Mouse (Mus musculus) CH12.LX (cell line): ENCODE data around the gene Bsn. TPM values are rescaled to one million over a fixed set of nuclear protein-coding genes. Genes with fewer than 3 reads are reported as not detected.

Source experiments
- DNase-seq: peaks from one replicate; pipeline ENCODE4 v3.0.0-alpha.2; 2013; ENCODE audit errors: extremely low read depth
- H3K27ac ChIP-seq: 2 replicates; pipeline ENCODE4 v1.5.1; 2012; ENCODE audit warnings: low read depth, mild to moderate bottlenecking, control low read depth, moderate library complexity; ENCODE audit not compliant: insufficient read depth
- H3K27me3 ChIP-seq: replicated peaks from 2 replicates; pipeline ENCODE3; 2012; ENCODE audit warnings: inconsistent platforms
- H3K36me3 ChIP-seq, 2 experiments: replicated peaks in 1 of 2; 2 replicates each; pipeline versions ENCODE3 to v1.6.1; 2012; ENCODE audit warnings: inconsistent platforms in 1 of 2, low read length in 1 of 2, mild to moderate bottlenecking in 1 of 2, mixed read lengths in 1 of 2, moderate library complexity in 1 of 2; ENCODE audit not compliant: control insufficient read depth in 1 of 2, insufficient read depth in 1 of 2
- H3K4me1 ChIP-seq, 2 experiments: 2 replicates each; pipeline ENCODE4 v1.6.1; 2012; ENCODE audit warnings: inconsistent platforms in 1 of 2, moderate library complexity in 1 of 2; ENCODE audit not compliant: insufficient read depth in 2 of 2, control insufficient read depth in 1 of 2
- H3K4me2 ChIP-seq: 2 replicates; pipeline ENCODE4 v1.6.1; 2012; ENCODE audit warnings: low read depth, mild to moderate bottlenecking, control low read depth; ENCODE audit not compliant: poor library complexity, insufficient read depth, severe bottlenecking
- H3K4me3 ChIP-seq, 3 experiments: fragments of 150-350 bp in 1 of 3; sonication (generic) in 1 of 3; replicated peaks in 1 of 3; 2 replicates each; pipeline versions ENCODE3 to v1.5.1; 2011 to 2012; ENCODE audit warnings: low read depth in 2 of 3, low read length in 2 of 3, mild to moderate bottlenecking in 2 of 3, moderate library complexity in 2 of 3, control low read depth in 1 of 3, improper control_type of control experiment in 1 of 3, inconsistent platforms in 1 of 3, mixed read lengths in 1 of 3; ENCODE audit not compliant: poor library complexity in 1 of 3
- H3K79me2 ChIP-seq: replicated peaks from 2 replicates; pipeline ENCODE4 v1.6.1; 2012; ENCODE audit warnings: mild to moderate bottlenecking, moderate library complexity; ENCODE audit not compliant: control insufficient read depth, poor library complexity, insufficient read depth, severe bottlenecking; ENCODE audit errors: extremely low read depth
- H3K9ac ChIP-seq: 2 replicates; pipeline ENCODE4 v1.6.1; 2012; ENCODE audit warnings: low read depth, mild to moderate bottlenecking, control low read depth, moderate library complexity; ENCODE audit not compliant: insufficient read depth
- H3K9me3 ChIP-seq: replicated peaks from 2 replicates; pipeline ENCODE3; 2012; ENCODE audit warnings: low read length, inconsistent platforms, mixed read lengths
- BHLHE40 ChIP-seq: IDR thresholded peaks from 2 replicates; pipeline ENCODE4 v1.6.1; 2011; ENCODE audit warnings: mild to moderate bottlenecking, low read depth, low read length, improper control_type of control experiment
- CHD2 ChIP-seq: IDR thresholded peaks from 2 replicates; pipeline ENCODE4 v1.6.1; 2011; ENCODE audit warnings: low read length, improper control_type of control experiment
- E2F4 ChIP-seq: IDR thresholded peaks from 2 replicates; pipeline ENCODE4 v1.6.1; 2011; ENCODE audit warnings: low read depth, low read length, improper control_type of control experiment; ENCODE audit not compliant: insufficient replicate concordance
- ELF1 ChIP-seq: IDR thresholded peaks from 2 replicates; pipeline ENCODE4 v1.6.1; 2014; ENCODE audit warnings: low read depth, mild to moderate bottlenecking, inconsistent platforms, low read length, improper control_type of control experiment
- EP300 ChIP-seq: IDR thresholded peaks from 2 replicates; pipeline ENCODE4 v1.6.1; 2011; ENCODE audit warnings: low read length, improper control_type of control experiment
- HCFC1 ChIP-seq: IDR thresholded peaks from 2 replicates; pipeline ENCODE4 v1.6.1; 2012; ENCODE audit warnings: low read depth, mild to moderate bottlenecking, inconsistent platforms, low read length, improper control_type of control experiment
- JUND ChIP-seq: conservative IDR thresholded peaks from 2 replicates; pipeline ENCODE4 v1.6.1; 2011; ENCODE audit warnings: low read depth, low read length, improper control_type of control experiment
- KAT2A ChIP-seq: IDR thresholded peaks from 2 replicates; pipeline ENCODE4 v1.6.1; 2012; ENCODE audit warnings: low read length, improper control_type of control experiment, inconsistent platforms; ENCODE audit not compliant: insufficient replicate concordance
- MAX ChIP-seq: IDR thresholded peaks from 2 replicates; pipeline ENCODE4 v1.6.1; 2011; ENCODE audit warnings: low read length, improper control_type of control experiment
- MEF2A ChIP-seq: IDR thresholded peaks from 2 replicates; pipeline ENCODE4 v1.6.1; 2014; ENCODE audit warnings: low read depth, mild to moderate bottlenecking, inconsistent platforms, low read length, improper control_type of control experiment, borderline replicate concordance
- MYC ChIP-seq: IDR thresholded peaks from 2 replicates; pipeline ENCODE4 v1.6.1; 2011; ENCODE audit warnings: low read depth, mild to moderate bottlenecking, improper control_type of control experiment, low read length
- NRF1 ChIP-seq: IDR thresholded peaks from 2 replicates; pipeline ENCODE4 v1.6.1; 2014; ENCODE audit warnings: low read depth, mild to moderate bottlenecking, inconsistent platforms, low read length, improper control_type of control experiment, moderate library complexity
- PAX5 ChIP-seq: IDR thresholded peaks from 2 replicates; pipeline ENCODE4 v1.6.1; 2012; ENCODE audit warnings: low read length, inconsistent platforms, mixed read lengths
- RCOR1 ChIP-seq: conservative IDR thresholded peaks from 2 replicates; pipeline ENCODE4 v1.6.1; 2012; ENCODE audit warnings: low read depth, mild to moderate bottlenecking, inconsistent platforms, low read length, improper control_type of control experiment
- SIN3A ChIP-seq: IDR thresholded peaks from 2 replicates; pipeline ENCODE4 v1.6.1; 2012; ENCODE audit warnings: low read length, improper control_type of control experiment, inconsistent platforms
- TCF12 ChIP-seq: IDR thresholded peaks from 2 replicates; pipeline ENCODE4 v1.6.1; 2014; ENCODE audit warnings: low read depth, mild to moderate bottlenecking, inconsistent platforms, low read length, improper control_type of control experiment
- USF2 ChIP-seq: conservative IDR thresholded peaks from 2 replicates; pipeline ENCODE4 v1.6.1; 2011; ENCODE audit warnings: low read depth, low read length, improper control_type of control experiment
- ZC3H11A ChIP-seq: IDR thresholded peaks from 2 replicates; pipeline ENCODE4 v1.6.1; 2012; ENCODE audit warnings: low read depth, mild to moderate bottlenecking, inconsistent platforms, low read length, improper control_type of control experiment
- ZKSCAN1 ChIP-seq: IDR thresholded peaks from 2 replicates; pipeline ENCODE4 v1.6.1; 2012; ENCODE audit warnings: low read depth, inconsistent platforms, low read length, improper control_type of control experiment, borderline replicate concordance
- ZMIZ1 ChIP-seq: IDR thresholded peaks from 2 replicates; pipeline ENCODE4 v1.6.1; 2012; ENCODE audit warnings: low read depth, mild to moderate bottlenecking, inconsistent platforms, low read length, improper control_type of control experiment
- dilution Hi-C: fragments of 300-500 bp; cut with MboI; formaldehyde crosslinking; loops from 2 replicates; pipeline ENCODE4 v1.14.3; 2020; ENCODE audit warnings: low sequenced_read_pairs; ENCODE audit not compliant: extremely low pct_unique_long_range_greater_than_20kb, extremely low pct_ligation_motif_present
- in situ Hi-C: fragments of 300-500 bp; cut with MboI; formaldehyde crosslinking; loops from 3 replicates; pipeline ENCODE4 v1.14.3; 2019; ENCODE audit warnings: low sequenced_read_pairs, low pct_ligation_motif_present, low pct_unique_long_range_greater_than_20kb, mixed read lengths
- polyA plus RNA-seq: library from polyadenylated mRNA; unstranded; fragments of >175 nt; gene quantifications from 2 replicates; pipeline ENCODE4 v1.2.1, GENCODE M21; 2012; ENCODE audit warnings: low read depth; ENCODE audit not compliant: insufficient read length
- total RNA-seq, 2 experiments: library from RNA; depleted of rRNA; stranded (reverse); fragments of 300-350 nt in 1 of 2; fragments of >200 nt in 1 of 2; gene quantifications; 2 replicates each; pipeline ENCODE4 v1.2.3; 2012 to 2014

Gene Bsn
- total and polyA plus RNA-seq, 3 experiments, result 3.6 to 7.8 (median 4.4) TPM

DNA sequence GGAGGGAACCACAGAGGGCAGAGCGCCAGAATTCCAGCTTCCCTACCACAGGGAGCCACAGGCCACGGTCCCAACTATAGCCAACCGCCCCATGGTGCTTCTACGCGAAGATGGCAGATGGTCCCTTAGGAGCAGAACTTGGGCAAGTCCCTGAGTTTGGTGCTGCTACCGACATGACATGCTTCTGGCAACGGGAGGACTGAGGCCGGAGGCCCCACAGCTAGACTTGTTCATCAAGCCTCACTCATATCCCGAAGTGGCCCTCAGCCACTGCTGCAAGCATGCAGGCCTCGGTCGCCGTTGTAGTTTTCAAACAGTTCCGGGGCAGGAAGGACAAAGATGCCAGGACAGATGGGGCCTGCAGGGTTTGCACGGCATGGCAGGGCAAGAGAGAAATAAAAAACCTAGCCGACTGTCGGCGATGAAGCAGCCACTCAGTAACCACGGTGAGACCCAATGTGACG is 6.6 kb downstream of the Bsn start:
- Histone ChIP-seq H3K9me3 (no peaks in the 10 kb centered on the region), H3K36me3 (no peaks in the 10 kb centered on the region), H3K9ac (no peak overlapping the region), H3K4me2 (no peak overlapping the region), H3K79me2 (no peaks in the 10 kb centered on the region), H3K4me1 (no peaks in the 10 kb centered on the region), H3K27me3 (peaks cover 59% of the 10 kb centered on the region), H3K27ac (no peak overlapping the region), H3K4me3 (no peak overlapping the region)
- in situ Hi-C loops, result no loop called here
- dilution Hi-C loops, result no loop called here
- no peak for TF ChIP-seq ELF1
- DNase-seq, result no peak

DNA sequence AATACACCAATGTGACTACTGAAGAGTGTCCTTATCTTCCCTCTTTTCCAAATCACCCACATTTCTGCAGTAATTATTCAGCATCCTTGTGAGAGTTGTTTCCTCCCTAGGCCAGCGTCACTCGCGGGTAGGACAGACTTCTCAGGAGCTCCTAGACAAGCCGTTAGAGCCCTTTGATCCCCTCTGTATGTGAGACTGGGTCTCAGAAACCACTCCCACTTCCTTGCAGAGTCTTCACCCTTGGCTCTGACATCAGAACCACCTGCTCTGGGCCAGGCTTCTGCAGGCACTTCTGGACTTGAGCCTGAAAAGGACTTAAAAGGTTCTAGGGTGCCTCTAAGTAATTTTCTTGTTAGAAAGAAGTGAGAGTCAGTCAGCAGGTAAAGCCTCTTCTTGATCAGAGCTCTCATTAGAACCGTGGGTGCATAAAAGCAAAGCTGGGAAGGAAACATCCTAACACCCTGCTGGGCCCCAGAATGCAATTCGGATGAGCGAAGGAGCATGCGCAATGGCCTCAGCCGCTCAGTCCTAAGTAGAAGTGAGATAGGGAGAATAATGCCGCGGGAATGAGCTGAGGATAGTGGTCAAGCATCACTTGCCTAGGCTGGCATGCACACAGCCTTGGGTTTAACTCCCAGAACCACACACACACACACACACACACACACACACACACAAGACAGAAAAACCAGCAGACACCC is 7.2 kb downstream of the Bsn start:
- no peak overlapping the region for H3K4me3 ChIP-seq
- H3K79me2 ChIP-seq, result no peaks in the 10 kb centered on the region
- H3K9ac ChIP-seq, result no peak overlapping the region
- no peak overlapping the region for H3K4me2 ChIP-seq
- H3K27ac ChIP-seq, result no peak overlapping the region
- H3K36me3 ChIP-seq, result no peaks in the 10 kb centered on the region
- H3K9me3 ChIP-seq, result no peaks in the 10 kb centered on the region
- no peaks in the 10 kb centered on the region for H3K4me1 ChIP-seq
- TF ChIP-seq ELF1, result no peak
- TF ChIP-seq JUND, result no peak
- no peak for TF ChIP-seq RCOR1
- TF ChIP-seq NRF1, result no peak
- TF ChIP-seq ZMIZ1, result no peak
- no peak for TF ChIP-seq MYC
- no peak for TF ChIP-seq CHD2
- no peak for TF ChIP-seq KAT2A
- no peak for TF ChIP-seq ZKSCAN1
- dilution Hi-C loops (no loop called here), in situ Hi-C loops (no loop called here)
- peaks cover 59% of the 10 kb centered on the region for H3K27me3 ChIP-seq
- DNase-seq, result no peak

DNA sequence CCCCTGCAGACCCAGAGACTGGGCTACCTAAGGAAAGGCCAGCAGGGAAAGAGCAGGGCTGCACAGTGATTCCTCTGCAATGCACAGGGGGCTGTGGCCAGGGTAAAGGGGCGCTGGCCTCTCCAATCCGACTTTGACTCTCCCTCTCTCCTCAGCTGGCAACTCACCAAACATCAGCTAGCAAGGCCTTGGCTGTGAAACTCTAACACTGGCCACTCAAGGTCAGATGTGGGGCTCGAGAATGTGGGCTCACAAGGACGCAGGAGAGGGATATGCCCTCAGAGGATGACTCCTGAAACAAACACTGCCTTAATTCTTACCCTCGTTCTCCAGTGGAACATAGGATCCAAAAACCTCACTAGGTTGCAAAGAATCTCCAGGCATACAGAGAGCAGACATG is 11.8 kb downstream of the Bsn start:
- DNase-seq, result no peak
- Histone ChIP-seq H3K9ac (no peak overlapping the region), H3K4me2 (no peak overlapping the region), H3K9me3 (peaks cover 6% of the 10 kb centered on the region), H3K36me3 (no peaks in the 10 kb centered on the region), H3K4me1 (no peaks in the 10 kb centered on the region), H3K27ac (no peak overlapping the region), H3K4me3 (no peak overlapping the region), H3K79me2 (no peaks in the 10 kb centered on the region), H3K27me3 (peaks cover 62% of the 10 kb centered on the region)
- dilution Hi-C loops (no loop called here), in situ Hi-C loops (no loop called here)
- TF ChIP-seq ZKSCAN1, result no peak
- TF ChIP-seq HCFC1, result no peak
- TF ChIP-seq EP300, result no peak
- no peak for TF ChIP-seq SIN3A
- TF ChIP-seq MEF2A, result no peak
- TF ChIP-seq MAX, result no peak
- no peak for TF ChIP-seq ZC3H11A
- TF ChIP-seq RCOR1, result no peak
- TF ChIP-seq USF2, result no peak
- no peak for TF ChIP-seq PAX5
- TF ChIP-seq TCF12, result no peak
- no peak for TF ChIP-seq E2F4
- TF ChIP-seq BHLHE40, result no peak
